Mouse (Mus musculus) midbrain, embryonic 11.5 days (tissue): ENCODE data around the gene N4bp2l2. TPM values are rescaled to one million over a fixed set of nuclear protein-coding genes. Genes with fewer than 3 reads are reported as not detected.

Experiments
- ATAC-seq: fragments of 200-750 bp; cut with Nextera tagmentation; 2 replicates; pipeline ENCODE4 v1.8.0; 2017; ENCODE audit warnings: moderate TSS enrichment, moderate library complexity; ENCODE audit not compliant: low FRiP score
- DNase-seq: peaks from one replicate; pipeline ENCODE4 v3.0.0; 2015; ENCODE audit warnings: low spot score; ENCODE audit errors: missing footprints
- H3K27ac ChIP-seq: fragments of 300-500 bp; sonication (generic); 2 replicates; pipeline ENCODE4 v1.5.1; 2014; ENCODE audit warnings: low read depth, low read length
- H3K27me3 ChIP-seq: fragments of 300-500 bp; sonication (generic); 2 replicates; pipeline ENCODE4 v1.6.1; 2014; ENCODE audit warnings: mild to moderate bottlenecking, low read length, moderate library complexity, mixed read lengths; ENCODE audit not compliant: control insufficient read depth, insufficient read depth
- H3K36me3 ChIP-seq: fragments of 300-500 bp; sonication (generic); 2 replicates; pipeline ENCODE4 v1.6.1; 2014; ENCODE audit warnings: mild to moderate bottlenecking, low read length, moderate library complexity, mixed read lengths; ENCODE audit not compliant: control insufficient read depth, insufficient read depth
- H3K4me1 ChIP-seq: fragments of 300-500 bp; sonication (generic); 2 replicates; pipeline ENCODE4 v1.6.1; 2014; ENCODE audit warnings: low read length; ENCODE audit not compliant: control insufficient read depth, insufficient read depth
- H3K4me2 ChIP-seq: fragments of 300-500 bp; sonication (generic); 2 replicates; pipeline ENCODE4 v1.6.1; 2014; ENCODE audit warnings: mild to moderate bottlenecking, moderate library complexity
- H3K4me3 ChIP-seq: fragments of 300-500 bp; sonication (generic); 2 replicates; pipeline ENCODE4 v1.5.1; 2014; ENCODE audit warnings: low read depth, low read length
- H3K9ac ChIP-seq: fragments of 300-500 bp; sonication (generic); 2 replicates; pipeline ENCODE4 v1.6.1; 2014; ENCODE audit warnings: low read length
- H3K9me3 ChIP-seq: fragments of 300-500 bp; sonication (generic); 2 replicates; pipeline ENCODE4 v1.6.1; 2016; ENCODE audit warnings: low read length; ENCODE audit not compliant: control insufficient read depth
- WGBS: fragments of 180-500 bp; shearing (Covaris S2); extraction: QIAGEN DNeasy Blood & Tissue Kit; methylation state at CpG from one replicate; pipeline ENCODE4 v1.1.7; 2014; 5-methylcytosine and 5-hydroxymethylcytosine counted together
- polyA plus RNA-seq: library from polyadenylated mRNA; unstranded; fragments of >200 nt; fragmentation: Nextera tagmentation; extraction: Ambion mirVana; gene quantifications from 2 replicates; pipeline ENCODE4 v1.2.1, GENCODE M21; 2014

Gene N4bp2l2
- polyA plus RNA-seq, 1 experiment from 2014 or later, result 42.1 TPM

DNA sequence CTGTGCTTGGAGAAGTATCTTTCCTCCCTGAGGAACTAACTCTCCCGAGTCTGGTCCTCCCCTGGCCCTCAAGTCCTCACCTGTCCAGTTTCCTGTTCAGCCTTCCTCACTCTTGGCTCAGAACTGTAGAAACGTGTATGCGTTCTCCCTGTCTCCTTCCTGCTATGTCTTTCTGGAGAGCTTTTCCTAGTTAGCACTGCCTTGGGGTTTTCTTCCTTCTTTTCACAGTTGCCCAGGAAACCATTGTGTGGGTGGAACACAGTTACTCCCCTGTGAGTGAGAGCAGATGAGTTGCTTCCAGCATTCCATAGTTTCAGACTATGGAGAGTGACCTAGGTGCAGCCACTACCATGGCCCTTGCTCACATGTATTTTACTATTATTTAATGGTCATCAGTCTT is 99.8 kb downstream of the N4bp2l2 start:
- H3K27ac ChIP-seq, result no peak overlapping the region
- no peaks in the 10 kb centered on the region for H3K9me3 ChIP-seq
- H3K4me2 ChIP-seq, result no peak overlapping the region
- H3K9ac ChIP-seq, result no peak overlapping the region
- H3K4me3 ChIP-seq, result no peak overlapping the region
- WGBS, result 76% methylated on average over 3 of the region's 3 CpGs
- no peak for ATAC-seq
- DNase-seq, result no peak
- H3K4me1 ChIP-seq, result no peaks in the 10 kb centered on the region
- H3K27me3 ChIP-seq, result no peaks in the 10 kb centered on the region
- peaks cover 5% of the 10 kb centered on the region; the same call in 1 of the 2 replicates for H3K36me3 ChIP-seq

DNA sequence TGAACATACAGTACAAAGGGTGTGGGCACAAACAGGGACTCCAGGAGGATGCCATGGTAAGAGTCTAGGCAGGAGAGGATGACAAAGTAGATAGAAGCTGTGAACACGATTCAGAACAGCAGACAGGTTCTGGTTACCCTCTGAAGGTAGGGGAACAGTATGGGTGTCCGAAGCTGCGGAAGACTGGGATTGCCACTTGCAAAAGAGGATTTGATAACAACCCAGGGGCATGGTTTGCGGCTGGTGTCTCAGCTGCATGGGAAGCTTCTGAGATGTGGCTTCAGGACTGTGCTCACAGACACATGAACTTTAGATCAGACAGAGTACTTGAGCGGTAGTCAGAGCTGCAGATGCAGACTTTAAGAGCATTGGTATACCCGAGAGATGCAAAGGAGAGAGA is 101.6 kb downstream of the N4bp2l2 start:
- DNase-seq (no peak), ATAC-seq (no peak)
- no peaks in the 10 kb centered on the region for H3K4me1 ChIP-seq
- peaks cover 5% of the 10 kb centered on the region; the same call in 1 of the 2 replicates for H3K36me3 ChIP-seq
- no peaks in the 10 kb centered on the region for H3K9me3 ChIP-seq
- no peak overlapping the region for H3K27ac ChIP-seq
- no peak overlapping the region for H3K4me3 ChIP-seq
- no peak overlapping the region for H3K4me2 ChIP-seq
- no peaks in the 10 kb centered on the region for H3K27me3 ChIP-seq
- whole genome bisulfite sequencing, result 94% methylated on average over 6 of the region's 6 CpGs
- H3K9ac ChIP-seq, result no peak overlapping the region

DNA sequence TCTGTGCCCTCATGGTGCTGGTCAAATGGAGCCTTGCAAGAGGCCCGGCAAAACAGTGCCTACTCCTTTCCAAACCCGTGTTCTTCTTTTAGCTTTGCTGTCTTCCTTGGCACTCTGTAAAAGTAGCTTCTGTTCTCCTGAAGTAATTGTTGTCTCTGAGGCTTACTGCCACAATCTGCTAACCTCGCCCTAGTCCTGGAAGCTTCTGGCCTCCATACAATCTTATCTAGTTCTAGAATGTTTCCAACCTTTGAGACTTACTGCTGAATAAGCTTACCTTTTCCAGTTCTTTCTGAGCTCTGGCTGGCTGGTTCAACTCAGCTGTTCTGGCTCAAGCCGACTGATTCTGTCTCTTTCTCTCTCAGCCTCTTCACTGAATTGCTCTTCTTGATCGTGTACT is 104.2 kb downstream of the N4bp2l2 start:
- 91% methylated on average over 5 of the region's 5 CpGs for WGBS
- H3K4me2 ChIP-seq, result no peak overlapping the region
- no peak overlapping the region for H3K27ac ChIP-seq
- H3K9ac ChIP-seq, result no peak overlapping the region
- DNase-seq (no peak), ATAC-seq (no peak)
- H3K9me3 ChIP-seq, result no peaks in the 10 kb centered on the region
- H3K27me3 ChIP-seq, result no peaks in the 10 kb centered on the region
- H3K36me3 ChIP-seq, result no peaks in the 10 kb centered on the region; the same call in 1 of the 2 replicates
- no peaks in the 10 kb centered on the region for H3K4me1 ChIP-seq
- no peak overlapping the region for H3K4me3 ChIP-seq

GRCm38 (mm10) chr5:150561376-150561775 is 104.6 kb downstream of the N4bp2l2 start:
- Histone ChIP-seq H3K27me3 (no peaks in the 10 kb centered on the region), H3K4me3 (no peak overlapping the region), H3K4me2 (no peak overlapping the region), H3K9ac (no peak overlapping the region), H3K27ac (no peak overlapping the region), H3K4me1 (no peaks in the 10 kb centered on the region), H3K36me3 (no peaks in the 10 kb centered on the region; the same call in 1 of the 2 replicates), H3K9me3 (no peaks in the 10 kb centered on the region)
- ATAC-seq, result no peak
- no peak for DNase-seq

DNA sequence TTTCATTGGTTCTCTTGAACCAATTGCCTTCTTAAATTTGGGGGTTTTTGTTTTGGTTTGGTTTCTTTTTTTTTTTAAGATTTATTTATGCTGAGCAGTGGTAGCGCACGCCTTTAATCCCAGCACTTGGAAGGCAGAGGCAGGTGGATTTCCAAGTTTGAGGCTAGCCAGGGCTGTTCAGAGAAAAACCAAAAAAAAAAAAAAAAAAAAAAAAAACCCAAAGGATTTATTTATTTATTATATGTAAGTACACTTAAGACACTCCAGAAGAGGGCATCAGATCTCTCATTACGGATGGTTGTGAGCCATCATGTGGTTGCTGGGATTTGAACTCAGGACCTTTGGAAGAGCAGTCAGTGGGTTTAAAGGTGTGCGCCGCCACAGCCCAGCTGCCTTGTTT is 105.1 kb downstream of the N4bp2l2 start:
- H3K4me3 ChIP-seq, result no peak overlapping the region
- H3K27me3 ChIP-seq, result no peaks in the 10 kb centered on the region
- no peak overlapping the region for H3K27ac ChIP-seq
- ATAC-seq (no peak), DNase-seq (no peak)
- 97% methylated on average over 5 of the region's 5 CpGs for WGBS
- no peak overlapping the region for H3K9ac ChIP-seq
- no peak overlapping the region for H3K4me2 ChIP-seq
- H3K4me1 ChIP-seq, result no peaks in the 10 kb centered on the region
- H3K9me3 ChIP-seq, result no peaks in the 10 kb centered on the region
- no peaks in the 10 kb centered on the region; the same call in 1 of the 2 replicates for H3K36me3 ChIP-seq

DNA sequence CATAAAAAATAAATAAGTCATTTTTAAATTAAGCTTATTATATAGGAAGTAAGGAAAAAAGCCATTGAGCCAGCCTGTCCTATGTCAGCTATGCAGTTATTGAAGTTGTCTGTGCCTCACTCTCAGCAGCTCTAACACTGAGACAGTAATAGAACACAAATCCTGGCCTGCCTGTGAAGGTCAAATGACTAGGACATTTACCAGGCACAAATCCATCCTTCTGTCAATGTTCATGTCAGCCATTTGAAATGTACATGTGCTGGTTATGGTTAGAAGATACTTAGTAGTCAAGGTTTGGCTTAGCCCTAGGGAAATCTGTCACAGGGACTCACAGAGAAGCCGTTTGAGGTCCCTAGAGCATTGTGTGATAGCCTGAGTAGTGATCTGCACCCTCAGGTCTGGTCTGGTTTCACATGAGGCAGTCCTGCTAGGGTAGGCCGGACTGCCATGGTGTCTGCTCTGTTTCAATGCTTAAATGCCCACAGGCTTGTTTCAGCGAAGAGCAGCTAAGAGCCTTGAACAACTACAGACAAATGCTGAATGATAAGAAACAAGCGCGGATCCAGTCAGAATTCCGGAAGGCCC is 106.4 kb downstream of the N4bp2l2 start:
- Histone ChIP-seq H3K36me3 (no peaks in the 10 kb centered on the region; the same call in 1 of the 2 replicates), H3K27ac (no peak overlapping the region), H3K4me1 (no peaks in the 10 kb centered on the region), H3K27me3 (no peaks in the 10 kb centered on the region), H3K4me3 (no peak overlapping the region), H3K4me2 (no peak overlapping the region), H3K9me3 (no peaks in the 10 kb centered on the region), H3K9ac (no peak overlapping the region)
- DNase-seq (no peak), ATAC-seq (no peak)
- WGBS, result 94% methylated on average over 6 of the region's 6 CpGs

Other genes with a start within 250 kb of the N4bp2l2 start
- not detected in 2 replicates for gene Zar1l, start 148.0 kb downstream of the N4bp2l2 start, polyA plus RNA-seq
- gene Brca2, start 143.6 kb downstream of the N4bp2l2 start, polyA plus RNA-seq, result 21.5 and 25.8 TPM in 2 replicates
- gene N4bp2l1, start 69.0 kb downstream of the N4bp2l2 start, polyA plus RNA-seq, result 2.8 and 3.5 TPM in 2 replicates
- 48.9 and 49.3 TPM in 2 replicates for gene Pds5b, start 7.6 kb upstream of the N4bp2l2 start, polyA plus RNA-seq